Mouse (Mus musculus) inflammation-experienced regulatory T-cells, adult 16 weeks (primary cell): ENCODE data around the gene Defa35. TPM values are rescaled to one million over a fixed set of nuclear protein-coding genes. Genes with fewer than 3 reads are reported as not detected.

Experiments
- polyA plus RNA-seq: library from polyadenylated mRNA; unstranded; fragments of 100-300 nt; shearing (Covaris generic); gene quantifications from one replicate; pipeline ENCODE4 v1.2.1, GENCODE M21; 2017

Defa35 gene
- not detected for polyA plus RNA-seq

GRCm38 (mm10) chr8:21064738-21065137 is at the start of gene Defa35:
TSS of gene Defa35 (plus strand) at chr8:21065038.

GRCm38 (mm10) chr8:21025245-21025644 is 39.6 kb upstream of the Defa35 start, which contains the start of gene Defa21:
TSS of gene Defa21 (plus strand) at chr8:21025545.

GRCm38 (mm10) chr8:21054747-21055146 is 10.1 kb upstream of the Defa35 start, which contains the start of gene Defa23:
TSS of gene Defa23 (plus strand) at chr8:21055047.

DNA sequence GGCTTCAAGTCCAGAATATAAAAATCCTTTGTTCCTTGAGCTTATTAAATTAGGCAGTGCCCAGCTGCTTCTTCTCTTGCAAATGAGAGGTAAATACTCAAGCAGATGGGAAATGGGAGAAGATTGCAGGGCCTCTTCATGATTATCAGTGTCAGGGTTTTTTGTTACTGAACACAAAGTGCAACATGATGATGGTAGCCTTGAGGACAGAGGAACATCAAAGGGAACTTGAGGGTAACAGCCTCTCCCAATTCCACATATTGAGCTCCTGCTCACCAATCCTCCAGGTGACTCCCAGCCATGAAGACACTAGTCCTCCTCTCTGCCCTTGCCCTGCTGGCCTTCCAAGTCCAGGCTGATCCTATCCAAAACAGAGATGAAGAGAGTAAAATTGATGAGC is 19.3 kb downstream of the Defa35 start, which contains the start of gene Defa25:
Defa25 (plus strand) TSS at position 301 of the 400 bp plus-strand sequence.

GRCm38 (mm10) chr8:21095950-21096349 is 31.1 kb downstream of the Defa35 start, which contains the start of gene Gm14851:
TSS of gene Gm14851 (minus strand) at chr8:21096050.

Other genes starting within 250 kb of the Defa35 start
- gene Defb33, start 172.4 kb upstream of the Defa35 start, polyA plus RNA-seq: not detected
- gene Gm15056, start 162.4 kb upstream of the Defa35 start, polyA plus RNA-seq: not detected
- gene Gm6040, start 143.0 kb upstream of the Defa35 start, polyA plus RNA-seq: not detected
- not detected for gene AY761185, start 120.3 kb upstream of the Defa35 start, polyA plus RNA-seq
- gene Defa21, start 39.5 kb upstream of the Defa35 start, polyA plus RNA-seq: not detected
- gene Defa23, start 10.0 kb upstream of the Defa35 start, polyA plus RNA-seq: not detected
- gene Defa25, start 19.4 kb downstream of the Defa35 start, polyA plus RNA-seq: not detected
- not detected for gene Gm14851, start 31.0 kb downstream of the Defa35 start, polyA plus RNA-seq
- not detected for gene Defa30, start 69.6 kb downstream of the Defa35 start, polyA plus RNA-seq
- gene Defa22, start 97.2 kb downstream of the Defa35 start, polyA plus RNA-seq: not detected
- not detected for gene Defa31, start 126.6 kb downstream of the Defa35 start, polyA plus RNA-seq
- gene Gm15293, start 136.5 kb downstream of the Defa35 start, polyA plus RNA-seq: not detected
- gene Gm15292, start 184.7 kb downstream of the Defa35 start, polyA plus RNA-seq: not detected